Mouse (Mus musculus) cerebellum, adult (tissue): Measurements from ENCODE around the gene Nup210l.

Experiments
- ATAC-seq: cut with Nextera tagmentation; 2 replicates; pipeline ENCODE4 v1.9.2; 2017; ENCODE audit warnings: mild to moderate bottlenecking, moderate library complexity, mixed read lengths; ENCODE audit not compliant: insufficient number of reproducible peaks, low FRiP score, low TSS enrichment

The Nup210l gene

GRCm38 (mm10) chr3:90151086-90151740, 47.3 kb downstream of the Nup210l start:
- ATAC-seq = no peak

GRCm38 (mm10) chr3:90155996-90156395, 52.1 kb downstream of the Nup210l start:
- no peak for ATAC-seq

DNA sequence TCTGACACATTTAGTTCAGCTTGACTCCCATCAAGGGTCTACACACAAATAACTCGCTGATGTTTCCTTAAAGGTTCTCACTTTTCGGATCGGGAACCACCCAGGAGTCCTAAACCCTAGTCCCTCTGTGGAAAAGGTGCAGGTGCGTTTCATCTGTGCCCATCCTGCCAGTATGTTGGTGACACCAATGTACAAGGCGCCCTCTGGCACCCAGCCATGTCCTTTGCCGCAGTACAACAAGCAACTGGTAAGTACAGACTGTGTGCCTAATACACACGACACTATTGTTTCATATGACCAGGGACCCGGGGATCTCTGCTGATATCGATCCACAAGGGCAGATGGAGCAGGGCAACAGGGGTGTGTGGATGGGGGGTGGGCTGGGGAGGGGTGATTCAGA, 55.8 kb downstream of the Nup210l start:
- no peak for ATAC-seq

DNA sequence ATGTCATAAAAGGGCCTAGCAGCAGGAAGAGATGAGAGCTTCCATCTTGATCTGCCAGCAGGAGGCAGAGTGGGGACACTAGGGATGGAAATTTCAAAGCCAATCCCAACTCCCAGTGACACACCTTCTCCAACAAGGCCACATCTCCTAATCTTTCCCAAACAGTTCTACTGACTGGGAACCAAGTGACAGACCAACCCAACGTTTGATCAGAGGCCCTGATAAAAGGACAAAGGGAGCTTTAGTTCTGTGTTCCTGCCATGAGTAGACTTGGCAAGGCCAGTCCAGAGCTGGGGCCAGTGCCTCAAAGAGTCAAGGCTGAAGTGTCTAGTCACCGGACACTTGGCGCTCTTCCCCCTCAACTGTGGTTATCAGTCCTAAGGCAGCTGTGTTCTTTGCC, 57.6 kb downstream of the Nup210l start:
- ATAC-seq = no peak

GRCm38 (mm10) chr3:90179566-90179965, 75.6 kb downstream of the Nup210l start:
- no peak for ATAC-seq

DNA sequence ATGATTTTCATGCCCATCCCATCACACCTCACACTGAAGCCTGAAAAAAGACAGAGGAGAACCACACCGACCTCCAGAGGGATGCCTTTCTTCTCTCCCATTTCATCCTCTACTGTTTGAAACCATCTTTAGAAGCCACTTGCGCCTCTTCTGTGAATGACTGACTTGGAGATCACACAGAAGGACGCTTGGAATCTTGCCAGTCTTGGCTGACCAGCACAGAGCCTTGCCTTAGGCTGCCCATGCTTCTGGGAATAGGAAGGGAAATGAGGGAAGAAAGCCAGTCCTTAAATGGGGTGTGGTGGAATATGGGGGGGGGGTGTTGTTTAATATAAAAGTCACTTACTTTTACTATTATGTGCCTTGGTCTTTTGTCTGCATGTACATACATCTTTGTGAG, 79.6 kb downstream of the Nup210l start:
- ATAC-seq = no peak

DNA sequence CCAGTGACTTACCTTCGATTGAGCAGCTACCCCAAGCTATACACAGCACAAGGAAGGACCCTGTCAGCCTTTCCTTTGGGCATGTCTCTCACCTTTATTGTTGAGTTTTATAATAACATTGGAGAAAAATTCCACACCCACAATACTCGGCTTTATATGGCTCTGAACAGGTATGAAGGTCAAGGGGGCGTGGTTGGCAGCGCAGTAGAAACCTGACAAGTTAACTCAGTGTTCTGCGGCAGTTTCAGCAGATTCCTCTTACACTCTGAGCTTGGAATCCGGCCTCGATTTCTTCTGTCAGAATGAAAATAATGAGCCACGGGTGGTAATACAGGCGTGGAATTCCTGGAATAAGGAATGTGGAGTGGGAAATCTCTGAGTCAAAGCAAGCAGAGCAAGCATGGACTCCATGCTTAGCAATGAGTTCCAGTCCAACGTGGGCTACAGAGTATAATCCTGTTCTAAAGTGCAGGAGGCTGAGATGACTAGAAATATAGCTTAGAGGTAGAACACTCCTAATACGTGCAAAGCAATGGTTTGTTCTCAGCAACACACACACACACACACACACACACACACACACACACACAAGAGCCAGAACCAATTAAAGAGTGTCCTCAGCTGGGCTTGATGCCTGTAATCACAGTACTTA, 87.1 kb downstream of the Nup210l start:
- ATAC-seq = no peak

DNA sequence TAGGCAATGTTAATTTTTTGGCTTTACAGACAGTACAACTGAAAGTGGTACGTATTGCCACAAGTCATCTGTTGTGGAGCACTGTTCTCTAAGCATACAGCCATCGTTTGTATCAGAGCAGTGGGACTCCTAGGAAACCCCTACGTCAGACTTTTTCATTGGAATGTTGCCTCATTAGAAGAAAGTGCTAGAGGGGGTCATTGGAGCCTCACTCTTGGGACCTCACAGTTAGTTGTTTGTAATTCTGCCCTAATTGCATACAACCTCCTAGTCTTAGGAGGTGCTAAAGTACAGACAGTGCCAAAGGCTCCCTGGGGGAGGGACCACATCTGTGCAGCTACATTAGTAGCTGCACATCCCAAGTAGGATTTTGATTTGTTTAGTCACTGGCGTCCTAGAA, 90.8 kb downstream of the Nup210l start:
- no peak for ATAC-seq

DNA sequence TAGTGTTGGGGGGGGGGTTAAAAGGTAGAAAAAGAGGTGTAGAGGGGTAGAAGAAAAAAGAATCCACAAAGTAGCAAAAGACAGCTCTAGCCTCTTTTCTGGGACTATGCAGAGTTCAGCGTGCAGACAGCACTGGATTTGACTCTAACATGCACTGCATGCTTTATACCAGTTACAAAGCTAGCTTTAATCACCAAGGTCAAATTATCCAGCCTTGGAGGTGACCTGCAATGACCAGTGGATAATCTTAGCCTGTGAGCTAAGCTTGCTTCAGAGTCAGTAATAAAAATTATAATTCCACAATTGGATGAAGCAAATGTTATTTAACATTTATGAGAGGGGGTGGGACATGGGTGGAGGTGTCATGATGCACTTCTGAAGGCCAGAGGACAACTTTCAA, 91.7 kb downstream of the Nup210l start:
- ATAC-seq = no peak

DNA sequence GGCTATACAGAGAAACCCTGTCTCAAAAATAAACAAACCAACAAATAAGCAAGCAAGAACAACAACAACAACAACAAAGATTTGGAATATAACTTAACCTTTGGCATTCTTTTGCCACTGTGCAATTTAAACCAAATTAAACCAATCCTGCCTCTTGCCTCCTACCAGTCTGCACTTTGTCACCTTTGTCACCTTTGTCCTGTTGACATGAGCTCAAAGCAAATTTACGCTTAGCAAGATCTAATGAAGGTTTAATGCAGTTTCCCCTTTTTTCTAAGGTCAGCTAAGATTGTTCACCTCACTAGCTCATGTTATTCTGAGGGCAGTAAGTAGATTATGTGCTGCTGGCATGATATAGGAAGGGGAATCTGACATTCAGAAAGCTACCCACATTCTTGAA, 93.6 kb downstream of the Nup210l start:
- no peak for ATAC-seq

GRCm38 (mm10) chr3:90202884-90203283, 99.0 kb downstream of the Nup210l start:
- ATAC-seq = no peak

GRCm38 (mm10) chr3:90203619-90204018, 99.7 kb downstream of the Nup210l start:
- no peak for ATAC-seq

- ATAC-seq = no peak
Measured at GRCm38 (mm10) chr3:90204582-90204981, 100.7 kb downstream of the Nup210l start.

DNA sequence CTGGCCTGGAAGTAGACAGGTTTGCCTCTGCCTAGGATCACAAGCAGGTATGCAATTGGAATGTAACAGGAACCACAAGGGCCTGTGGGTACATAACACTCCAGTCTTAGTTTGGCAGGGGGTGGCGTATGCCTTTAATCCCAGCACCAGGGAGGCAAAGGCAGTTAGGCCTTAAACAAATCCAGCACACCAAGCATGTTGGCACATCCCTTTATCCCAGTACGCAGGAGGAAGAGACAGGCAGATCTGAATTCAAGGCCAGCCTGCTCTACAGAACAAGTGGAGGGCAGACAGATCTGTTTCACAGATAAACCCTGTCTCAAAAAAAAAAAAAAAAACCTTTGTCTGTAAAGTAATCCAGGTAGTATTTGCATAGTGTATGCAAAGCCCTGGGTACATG, 104.7 kb downstream of the Nup210l start:
- ATAC-seq = no peak

GRCm38 (mm10) chr3:90209908-90210566, 106.1 kb downstream of the Nup210l start:
- ATAC-seq = no peak

DNA sequence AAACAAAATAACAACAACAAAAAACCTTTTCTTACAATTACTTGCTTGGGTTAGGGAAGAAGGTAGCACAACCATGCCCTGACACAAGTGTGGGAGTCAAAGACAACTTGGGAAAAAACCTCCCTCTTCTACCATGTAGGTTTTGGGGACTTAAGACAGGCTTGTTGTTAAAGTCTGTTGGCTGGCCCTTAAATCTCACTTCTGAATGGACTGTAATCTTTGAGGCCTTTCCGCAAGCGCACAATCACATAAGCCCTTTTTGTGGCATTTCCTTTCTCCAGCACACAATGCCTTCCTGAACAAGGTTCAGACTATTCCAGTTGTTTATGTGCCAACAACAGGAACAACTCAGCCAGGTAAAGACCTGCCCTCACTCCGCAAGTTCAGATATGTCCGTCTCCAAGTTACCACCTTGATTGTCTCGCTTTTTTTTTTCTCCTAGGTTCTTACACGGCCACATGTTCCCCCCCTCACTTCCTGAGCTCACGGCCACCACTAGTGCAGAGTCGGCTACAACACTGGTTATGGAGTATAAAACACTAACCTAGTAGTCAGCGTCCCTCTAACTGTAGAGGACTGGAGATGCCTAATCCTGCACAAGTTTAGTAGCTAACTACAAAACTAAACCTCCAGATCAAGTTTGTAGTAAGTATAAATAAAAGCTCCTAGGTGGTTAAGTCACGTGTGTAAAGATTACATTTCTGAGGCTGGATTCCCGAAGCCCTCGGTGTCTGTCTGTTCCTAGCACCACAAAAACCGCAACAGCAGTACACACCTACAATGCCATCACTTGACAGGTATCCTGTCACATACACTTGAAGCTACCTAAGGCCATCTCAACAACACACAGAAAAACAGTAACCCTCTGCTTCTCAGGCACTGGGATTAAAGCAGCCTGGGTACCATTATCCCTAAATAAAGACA, 107.8 kb downstream of the Nup210l start:
- ATAC-seq = no peak

DNA sequence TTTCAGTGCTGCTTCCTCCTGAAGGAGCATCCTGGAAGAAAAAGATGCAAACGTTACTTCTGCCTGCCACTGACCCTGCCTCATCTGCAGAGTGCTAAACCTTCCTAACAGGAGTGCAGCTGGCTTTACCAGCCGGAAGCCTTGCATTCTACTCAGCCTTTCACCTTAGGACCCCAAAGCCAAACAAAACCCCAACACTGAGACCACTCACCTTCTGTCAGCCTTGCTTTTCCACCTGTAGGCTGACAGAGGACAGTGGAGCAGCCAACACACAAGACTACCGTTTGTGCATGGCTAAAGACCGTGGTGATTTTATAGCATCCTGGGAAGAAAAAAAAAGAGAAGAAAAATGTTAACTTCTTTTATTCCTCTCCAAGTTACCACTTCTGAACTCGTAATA, 108.8 kb downstream of the Nup210l start:
- ATAC-seq = no peak

- peak; percentile 95 for ATAC-seq
Measured at GRCm38 (mm10) chr3:90213377-90213866, 109.5 kb downstream of the Nup210l start, which contains the start of the genes Rps27 and Rab13. TSS of gene Rps27 (minus strand) at chr3:90213651. TSS of gene Rab13 (plus strand) at chr3:90213695.

- ATAC-seq = no peak
Measured at GRCm38 (mm10) chr3:90213956-90214684, 110.2 kb downstream of the Nup210l start.
